10 mouse cellular contexts compared by ENCODE assay signal in genomic region chr1:91313251-91313650, GRCm38 (mm10). TPM values are rescaled to one million over a fixed set of nuclear protein-coding genes. Genes with fewer than 3 reads are reported as not detected.
DNase-seq lines count a peak whose midpoint lies in the region; ATAC-seq and TF ChIP-seq lines count a peak whose summit lies in the region.
"Had no signal": no experiment of that assay in that cellular context is flagged by ENCODE, and none has a peak within 500 bp of the region (broad histone marks: within the 10 kb centered on the region; RNA-seq: fewer than 3 reads in every experiment).

No protein-coding gene starts in this region.

- no peak for DNase-seq in gastrocnemius, adult 2 months
- no peak for DNase-seq in gastrocnemius, postnatal 36 days
- DNase-seq in Muller cell, postnatal 12 days (ENCODE audit: inconsistent ontology term): peak; percentile 78
- no peak for DNase-seq in layer of hippocampus, adult 11-12 months (ENCODE audit: low spot score)
- DNase-seq in gastrocnemius, postnatal 10 days: no peak
- no peak for DNase-seq in left cerebral cortex, postnatal 25 days (ENCODE audit: low spot score in 2 of 2)

- no peak for ATAC-seq in forebrain, embryonic 15.5 days (replicated peaks)
- peak; percentile 57; the same call in 1 of the 2 replicates for ATAC-seq in limb, embryonic 13.5 days (ENCODE audit: low FRiP score, low read depth)

- no peak for TF ChIP-seq CTCF in gastrocnemius, adult 2 months (IDR thresholded peaks at IDR 0.05)

- H3K4me1 ChIP-seq in forebrain, embryonic 15.5 days: no peaks in the 10 kb centered on the region
- H3K4me1 ChIP-seq in limb, embryonic 13.5 days: peaks cover 11% of the 10 kb centered on the region
- H3K4me1 ChIP-seq: hindbrain, embryonic 15.5 days had no signal

- no peak overlapping the region for H3K4me3 ChIP-seq in gastrocnemius, adult 2 months
- H3K4me3 ChIP-seq in forebrain, embryonic 15.5 days: no peak overlapping the region
- H3K4me3 ChIP-seq in limb, embryonic 13.5 days: no peak overlapping the region
- H3K4me3 ChIP-seq: hindbrain, embryonic 15.5 days had no signal

- H3K27ac ChIP-seq in gastrocnemius, adult 2 months: peak overlapping the region; percentile 16; the same call in 1 of the 2 replicates
- H3K27ac ChIP-seq in forebrain, embryonic 15.5 days (replicated peaks): 0 out of 2 replicates have a peak overlapping the region, but pooled peaks have one; percentile 1
- no peak overlapping the region for H3K27ac ChIP-seq in limb, embryonic 13.5 days
- H3K27ac ChIP-seq: hindbrain, embryonic 15.5 days had no signal

- H3K36me3 ChIP-seq in forebrain, embryonic 15.5 days: peaks cover 6% of the 10 kb centered on the region; the same call in 1 of the 2 replicates
- H3K36me3 ChIP-seq in limb, embryonic 13.5 days: peaks cover 33% of the 10 kb centered on the region

- H3K9ac ChIP-seq in forebrain, embryonic 15.5 days (replicated peaks): no peak overlapping the region
- 0 out of 2 replicates have a peak overlapping the region, but pooled peaks have one; percentile 8 for H3K9ac ChIP-seq in limb, embryonic 13.5 days
- H3K9ac ChIP-seq: hindbrain, embryonic 15.5 days had no signal

- no peaks in the 10 kb centered on the region for H3K27me3 ChIP-seq in forebrain, embryonic 15.5 days
- H3K27me3 ChIP-seq in limb, embryonic 13.5 days: no peaks in the 10 kb centered on the region
- H3K27me3 ChIP-seq: hindbrain, embryonic 15.5 days had no signal

- H3K9me3 ChIP-seq in forebrain, embryonic 15.5 days: no peaks in the 10 kb centered on the region
- no peaks in the 10 kb centered on the region for H3K9me3 ChIP-seq in limb, embryonic 13.5 days
- H3K9me3 ChIP-seq: hindbrain, embryonic 15.5 days had no signal

- no peak overlapping the region for H3K4me2 ChIP-seq in forebrain, embryonic 15.5 days (replicated peaks)
- H3K4me2 ChIP-seq in limb, embryonic 13.5 days (replicated peaks): no peak overlapping the region
- H3K4me2 ChIP-seq: hindbrain, embryonic 15.5 days had no signal

- intact Hi-C loops in gastrocnemius, adult 2 months (cut with DNase I): no loop called here
- intact Hi-C loops in gastrocnemius, postnatal 36 days (cut with DNase I): no loop called here
- intact Hi-C loops in left cerebral cortex, postnatal 25 days (cut with DNase I): no loop called here

- 36% methylated on average over 5 of the region's 5 CpGs for whole genome bisulfite sequencing in forebrain, embryonic 15.5 days
- 37% methylated on average over 5 of the region's 5 CpGs for whole genome bisulfite sequencing in limb, embryonic 13.5 days

RNA-seq across cellular contexts. Expression of gene Espnl, which starts 8.6 kb away (rescaled TPM):
- total RNA-seq in gastrocnemius, adult 2 months (2021): not detected
- total RNA-seq in gastrocnemius, postnatal 36 days (2021): under 1 TPM; 0.05 to 0.10 TPM
- polyA plus RNA-seq in forebrain, embryonic 15.5 days (2015; fragmentation: Nextera tagmentation; extraction: Ambion mirVana): 0.06 and 0.10 TPM in 2 replicates
- polyA plus RNA-seq in limb, embryonic 13.5 days (2015; fragmentation: Nextera tagmentation; extraction: Ambion mirVana): 0.04 and 0.05 TPM in 2 replicates
- under 1 TPM; 0.12 to 0.27 TPM for total RNA-seq in gastrocnemius, postnatal 10 days (2021)
- under 1 TPM; 0.14 to 0.27 TPM for total RNA-seq in left cerebral cortex, postnatal 25 days (2021)
- total RNA-seq: liver, adult 2 months had no signal

RNA-seq across cellular contexts. Expression of gene Scly, which starts 15.1 kb away (rescaled TPM):
- 10 to 100 TPM in 1 of 2 experiments, 1 to 10 TPM in 1; 8.1 to 11.5 TPM for total RNA-seq in gastrocnemius, adult 2 months (2021)
- 10 to 100 TPM in 1 of 2 experiments, 1 to 10 TPM in 1; 9.4 to 12.1 TPM for total RNA-seq in gastrocnemius, postnatal 36 days (2021)
- 7.9 and 9.1 TPM in 2 replicates for polyA plus RNA-seq in forebrain, embryonic 15.5 days (2015; fragmentation: Nextera tagmentation; extraction: Ambion mirVana)
- 11.9 and 14.0 TPM in 2 replicates for polyA plus RNA-seq in limb, embryonic 13.5 days (2015; fragmentation: Nextera tagmentation; extraction: Ambion mirVana)
- total RNA-seq in gastrocnemius, postnatal 10 days (2021): 10 to 100 TPM; 11.5 to 12.4 TPM
- total RNA-seq in left cerebral cortex, postnatal 25 days (2021): 10 to 100 TPM; 15.0 to 16.0 TPM

RNA-seq across cellular contexts. Expression of gene Klhl30, which starts 37.6 kb away (rescaled TPM):
- 10 to 100 TPM; 49.9 to 89.8 TPM for total RNA-seq in gastrocnemius, adult 2 months (2021)
- total RNA-seq in gastrocnemius, postnatal 36 days (2021): 10 to 100 TPM; 55.0 to 66.7 TPM
- polyA plus RNA-seq in forebrain, embryonic 15.5 days (2015; fragmentation: Nextera tagmentation; extraction: Ambion mirVana): 0.08 TPM in 1 of 2 replicates, not detected in the other
- 1.6 and 1.8 TPM in 2 replicates for polyA plus RNA-seq in limb, embryonic 13.5 days (2015; fragmentation: Nextera tagmentation; extraction: Ambion mirVana)
- total RNA-seq in gastrocnemius, postnatal 10 days (2021): 10 to 100 TPM; 70.3 to 75.2 TPM
- under 1 TPM in 1 of 2 experiments, not detected in 1; 0.16 TPM for total RNA-seq in left cerebral cortex, postnatal 25 days (2021)
- total RNA-seq: liver, adult 2 months had no signal
- polyA plus RNA-seq: liver, adult 2 months had no signal

RNA-seq across cellular contexts. Expression of gene Erfe, which starts 53.0 kb away (rescaled TPM):
- total RNA-seq in gastrocnemius, adult 2 months (2021): 1 to 10 TPM in 1 of 2 experiments, under 1 TPM in 1; 0.67 to 1.4 TPM
- total RNA-seq in gastrocnemius, postnatal 36 days (2021): 1 to 10 TPM; 1.8 to 2.1 TPM
- 0.20 TPM in 2 replicates for polyA plus RNA-seq in forebrain, embryonic 15.5 days (2015; fragmentation: Nextera tagmentation; extraction: Ambion mirVana)
- 2.0 and 2.1 TPM in 2 replicates for polyA plus RNA-seq in limb, embryonic 13.5 days (2015; fragmentation: Nextera tagmentation; extraction: Ambion mirVana)
- total RNA-seq in gastrocnemius, postnatal 10 days (2021): 1 to 10 TPM; 1.1 to 1.3 TPM
- under 1 TPM; 0.44 to 0.85 TPM for total RNA-seq in left cerebral cortex, postnatal 25 days (2021)
- total RNA-seq: liver, adult 2 months had no signal
- polyA plus RNA-seq: liver, adult 2 months had no signal

Comparison
In these comparisons a context has a peak if more than half of its experiments do, and no peak if none do; other contexts are left out.
1. RNA of gene Klhl30, which starts 37.6 kb away (total RNA-seq): 49.9 to 89.8 TPM in gastrocnemius, adult 2 months, 70.3 to 75.2 TPM in gastrocnemius, postnatal 10 days and 55.0 to 66.7 TPM in gastrocnemius, postnatal 36 days; 0.16 TPM in left cerebral cortex, postnatal 25 days; every median in the first group is over 10 times any median in the second.